Mouse (Mus musculus) G1E (cell line): ENCODE measurements around the gene Slc25a13.

ENCODE experiments used
- CTCF ChIP-seq: IDR thresholded peaks from 2 replicates; pipeline ENCODE4 v1.5.1; 2012; ENCODE audit warnings: low read depth, low read length, inconsistent platforms, mixed read lengths
- GATA2 ChIP-seq: IDR thresholded peaks from 2 replicates; pipeline ENCODE4 v1.6.1; 2012; ENCODE audit warnings: low read depth, low read length, inconsistent platforms, borderline replicate concordance
- TAL1 ChIP-seq: conservative IDR thresholded peaks from 2 replicates; pipeline ENCODE4 v1.6.1; 2012; ENCODE audit warnings: low read depth, low read length, inconsistent platforms, mixed read lengths

GRCm38 (mm10) chr6:6216120-6216506 is 860 bp downstream of the Slc25a13 start:
- TF ChIP-seq CTCF (no peak), TAL1 (no peak), GATA2 (no peak)
